Mouse (Mus musculus): ENCODE measurements around the gene Map3k7.

Map3k7 gene

GRCm38 (mm10) chr4:31963354-31964193 is at the start of gene Map3k7:
TSS of gene Map3k7 (plus strand) at chr4:31964097.
- peak; percentile 93 for DNase-seq

DNA sequence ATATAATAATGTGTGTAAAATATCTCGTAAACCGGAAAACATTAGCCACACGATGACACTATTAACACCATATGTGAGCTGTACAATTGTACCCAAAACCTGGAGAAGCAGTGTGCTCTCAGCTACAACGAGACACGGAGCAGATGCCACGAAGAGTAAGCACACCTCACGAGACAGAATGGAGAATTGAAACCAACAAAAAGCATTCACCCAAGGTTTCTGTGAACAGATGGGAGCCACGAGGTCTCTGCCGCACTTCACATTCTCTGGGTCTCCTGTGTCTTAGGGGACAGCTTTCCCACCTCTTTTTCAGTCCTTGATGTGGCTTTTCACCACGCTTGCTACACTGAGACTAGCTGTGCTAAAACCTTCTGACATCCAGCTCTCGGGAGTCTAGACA is 48.8 kb upstream of the Map3k7 start:
- no peak for DNase-seq

DNA sequence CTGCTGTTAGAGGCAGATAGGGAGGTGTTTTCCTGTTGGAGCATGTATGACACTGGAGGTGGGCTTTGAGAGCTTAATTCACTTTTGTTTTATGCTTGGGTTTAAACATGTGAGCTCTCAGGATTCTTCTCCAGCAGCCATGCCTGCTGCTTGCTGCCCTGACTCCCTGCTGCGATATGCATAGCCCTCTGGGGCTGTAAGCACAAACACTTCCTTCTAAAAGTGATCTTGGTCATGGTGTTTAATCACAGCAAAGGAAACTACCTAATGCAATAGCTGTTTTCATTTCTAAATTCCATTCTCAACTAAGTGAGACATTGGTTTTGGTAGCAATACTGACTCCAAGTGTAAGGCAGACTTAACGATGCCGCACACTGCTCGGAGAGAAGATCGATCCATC is 45.2 kb upstream of the Map3k7 start:
- no peak for DNase-seq

DNA sequence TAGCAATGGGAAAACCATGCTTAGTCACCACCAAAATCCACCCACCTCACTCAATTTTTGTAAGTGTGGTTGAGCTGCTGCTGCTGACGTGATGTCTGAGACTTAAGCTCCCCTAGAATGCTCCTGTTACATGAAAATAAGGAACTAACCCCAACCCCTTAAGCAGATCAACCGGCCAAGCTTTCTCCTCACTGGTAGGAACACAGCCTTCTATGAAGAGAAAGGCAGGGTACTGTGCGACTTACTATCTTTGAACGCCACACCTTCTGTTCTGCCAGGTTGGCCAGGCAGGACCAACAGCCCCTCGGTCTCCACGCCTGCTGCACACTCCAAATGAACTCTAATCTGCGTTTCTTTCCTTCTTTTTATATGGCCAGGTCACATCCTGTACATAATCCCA is 41.7 kb upstream of the Map3k7 start:
- no peak for DNase-seq

- no peak for DNase-seq
Measured at GRCm38 (mm10) chr4:31923437-31923836, 40.5 kb upstream of the Map3k7 start.

GRCm38 (mm10) chr4:31924301-31925185 is 39.4 kb upstream of the Map3k7 start:
- no peak for DNase-seq

DNA sequence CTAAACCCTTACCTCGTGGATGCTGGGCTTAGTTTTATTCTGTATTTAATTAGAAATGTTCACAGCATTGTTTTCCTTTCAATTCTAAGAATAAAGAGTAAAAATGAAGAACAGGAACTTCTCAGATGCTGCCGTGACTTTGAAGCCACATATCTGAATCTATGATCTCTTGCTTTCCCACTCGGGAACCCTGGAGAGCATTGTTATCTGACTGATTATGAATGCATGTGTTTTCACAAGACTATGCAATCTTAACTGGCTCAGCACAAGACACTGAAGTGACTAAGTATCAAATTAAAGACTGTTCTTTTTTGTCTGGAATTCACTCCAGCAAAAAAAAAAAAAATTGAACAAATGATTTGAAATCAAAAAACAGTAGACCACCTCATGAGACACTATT is 30.7 kb upstream of the Map3k7 start:
- no peak for DNase-seq

DNA sequence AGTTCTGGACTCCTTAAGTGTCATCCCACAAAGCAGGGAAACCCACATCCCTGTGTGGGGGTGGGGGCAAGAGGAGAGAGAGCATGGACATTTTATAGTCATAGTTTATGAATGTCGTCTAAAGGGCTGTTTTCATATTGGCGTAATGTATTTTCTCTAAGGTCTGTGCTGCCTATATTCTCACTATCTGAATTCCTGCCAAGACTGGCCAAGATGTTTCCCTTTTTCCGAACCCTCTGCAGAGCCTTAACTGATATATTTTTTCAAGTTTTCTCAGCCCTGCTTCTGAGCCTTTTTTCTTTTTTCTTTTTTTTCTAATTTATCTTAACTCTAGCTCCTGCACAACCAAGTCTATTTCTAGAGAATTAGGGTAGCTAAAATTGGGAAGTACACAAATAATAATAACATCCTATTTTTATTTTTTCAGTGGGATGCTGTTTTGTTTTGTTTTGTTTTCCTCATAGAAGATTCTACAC is 28.0 kb upstream of the Map3k7 start:
- no peak for DNase-seq

- DNase-seq: no peak
Measured at GRCm38 (mm10) chr4:31936358-31936757, 27.5 kb upstream of the Map3k7 start.

DNA sequence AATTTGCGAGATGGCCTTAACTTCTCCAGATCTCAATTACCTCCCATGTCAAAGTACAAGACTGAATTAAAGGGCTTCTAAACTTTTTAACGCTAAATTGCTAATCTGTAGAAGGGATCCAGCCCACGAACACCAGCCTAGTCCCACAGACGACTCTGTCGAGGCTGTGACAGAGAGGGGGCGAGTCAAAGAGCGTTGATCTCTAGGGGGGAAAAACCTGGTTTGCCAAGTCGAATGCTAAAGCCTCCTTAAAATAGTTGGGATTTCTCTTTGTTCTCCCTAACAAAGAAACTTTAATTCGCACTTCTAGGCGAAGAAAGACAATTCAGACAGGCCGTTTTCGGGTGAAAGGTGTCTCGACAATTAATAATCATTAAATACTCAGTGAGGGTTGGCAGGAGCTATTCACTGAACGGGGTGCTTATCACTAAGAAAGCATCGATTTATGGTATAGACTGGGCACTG is 27.0 kb upstream of the Map3k7 start:
- DNase-seq: no peak

DNA sequence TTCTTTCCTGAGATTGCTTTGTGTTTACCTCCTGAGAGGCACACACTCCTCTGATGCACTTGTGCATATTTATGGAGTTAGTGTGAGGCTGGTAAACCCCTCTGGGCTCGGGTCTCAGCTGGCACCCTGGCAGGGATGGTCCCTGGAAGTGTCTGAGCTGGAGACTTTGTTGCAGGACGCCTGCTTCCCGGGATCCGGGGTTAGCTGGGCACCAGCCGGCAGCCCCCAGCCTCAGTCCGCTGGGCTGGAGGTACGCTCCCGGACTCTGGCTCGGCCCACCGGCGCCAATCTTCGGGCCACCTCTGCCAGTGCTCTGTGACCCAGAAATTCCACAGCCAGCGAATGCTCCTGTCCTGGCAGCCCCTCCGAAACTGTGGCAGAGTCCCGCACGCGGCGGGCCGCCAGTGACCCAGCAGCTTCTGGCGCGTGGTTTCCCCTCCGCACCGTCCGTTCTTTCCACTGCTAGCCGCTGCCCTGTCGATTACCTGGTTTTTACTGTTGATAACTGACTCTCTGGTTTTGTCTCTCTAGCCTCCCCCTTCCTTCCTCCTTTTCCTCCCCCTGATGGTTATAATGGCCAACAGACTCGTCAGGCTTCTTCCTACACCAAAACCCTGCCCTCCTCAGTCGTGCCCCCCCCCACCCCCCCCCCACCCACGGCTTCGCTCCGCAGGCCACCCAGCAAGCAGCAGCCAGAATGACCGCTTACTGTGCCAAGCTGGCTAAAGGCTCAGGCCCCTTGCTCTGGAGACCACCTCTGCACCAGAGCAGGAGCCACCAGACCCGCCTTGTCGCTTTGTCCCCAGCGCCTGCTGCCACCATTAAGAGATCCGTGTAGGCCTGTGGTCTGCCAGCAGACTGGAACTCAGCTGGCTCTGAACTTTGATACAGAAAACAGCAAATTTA is 26.3 kb upstream of the Map3k7 start:
- no peak for DNase-seq

- no peak for DNase-seq
Measured at GRCm38 (mm10) chr4:31938416-31939106, 25.3 kb upstream of the Map3k7 start.

- no peak for DNase-seq
Measured at GRCm38 (mm10) chr4:31941616-31942015, 22.3 kb upstream of the Map3k7 start.

DNA sequence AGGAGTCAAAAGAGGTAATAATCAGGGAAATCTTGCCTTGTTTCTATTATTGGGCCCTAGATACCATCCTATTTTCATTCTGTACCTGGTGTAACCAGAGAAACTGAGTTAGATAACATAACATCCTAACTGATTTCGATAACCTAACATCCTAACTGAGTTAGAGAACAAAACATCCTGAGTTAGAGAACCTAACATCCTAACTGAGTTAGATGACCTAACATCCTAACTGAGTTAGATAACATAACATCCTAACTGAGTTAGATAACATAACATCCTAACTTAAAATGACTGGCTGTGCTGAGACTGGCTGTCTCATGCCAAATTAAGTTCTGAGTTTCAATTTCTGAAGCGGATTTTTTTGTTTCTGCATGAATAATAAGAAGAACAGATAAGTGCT is 20.9 kb upstream of the Map3k7 start:
- no peak for DNase-seq

- no peak for DNase-seq
Measured at GRCm38 (mm10) chr4:31964194-31964875, 438 bp downstream of the Map3k7 start.

- DNase-seq: no peak
Measured at GRCm38 (mm10) chr4:31965208-31965607, 1.3 kb downstream of the Map3k7 start.

DNA sequence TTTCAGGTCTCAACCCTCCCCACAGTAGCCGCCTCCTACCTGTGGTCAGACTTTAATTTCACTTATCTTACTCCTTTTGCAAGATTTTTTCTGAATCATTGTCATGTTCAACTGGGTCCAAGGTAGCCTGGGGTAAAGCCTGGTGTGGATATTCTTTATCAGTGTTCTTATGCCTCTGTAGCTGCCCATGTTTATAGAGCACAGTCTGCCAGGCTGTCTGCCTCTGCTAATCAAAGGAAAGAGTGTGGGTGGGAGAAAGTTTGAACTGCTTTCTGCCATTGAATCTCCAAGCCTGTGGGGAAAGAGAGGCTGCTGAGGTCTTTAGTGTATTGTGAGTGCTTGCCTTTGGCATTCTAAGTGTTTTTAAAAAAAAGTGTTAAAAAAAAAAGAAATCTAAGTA is 7.5 kb downstream of the Map3k7 start:
- DNase-seq: no peak

GRCm38 (mm10) chr4:31972181-31972580 is 8.3 kb downstream of the Map3k7 start:
- DNase-seq: peak; percentile 21

DNA sequence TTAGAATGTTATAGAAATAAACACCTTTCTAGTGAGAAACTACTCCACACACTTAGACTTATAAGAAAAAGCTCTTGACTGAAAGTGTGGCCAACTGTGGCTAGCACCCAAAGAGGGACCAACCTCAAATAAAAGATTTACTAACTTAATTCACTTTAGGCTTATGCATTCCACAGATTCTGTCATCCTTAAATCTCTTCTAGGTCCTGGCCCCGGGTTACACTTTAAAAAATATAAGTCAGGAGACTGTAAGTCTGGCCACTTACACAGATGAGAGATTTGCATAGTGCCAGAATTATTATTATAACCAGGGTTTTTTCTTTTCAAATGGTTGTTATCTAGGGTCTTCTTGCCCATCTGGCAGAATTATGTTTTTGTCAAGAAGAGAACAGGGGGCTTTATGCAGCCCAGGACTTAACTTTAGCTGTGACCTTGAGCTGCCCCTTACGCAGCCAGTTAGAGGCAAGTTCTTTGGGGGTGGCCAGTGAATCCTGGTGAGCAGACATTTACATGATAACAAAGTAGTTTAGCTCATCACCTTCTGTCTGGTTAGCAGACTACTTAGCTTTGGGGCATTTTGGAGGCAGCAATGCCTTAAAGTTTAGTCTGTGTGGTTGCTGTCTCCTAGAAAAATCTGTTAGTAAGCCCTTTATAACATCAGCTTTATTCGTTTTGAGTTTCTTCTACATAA is 11.5 kb downstream of the Map3k7 start:
- no peak for DNase-seq

DNA sequence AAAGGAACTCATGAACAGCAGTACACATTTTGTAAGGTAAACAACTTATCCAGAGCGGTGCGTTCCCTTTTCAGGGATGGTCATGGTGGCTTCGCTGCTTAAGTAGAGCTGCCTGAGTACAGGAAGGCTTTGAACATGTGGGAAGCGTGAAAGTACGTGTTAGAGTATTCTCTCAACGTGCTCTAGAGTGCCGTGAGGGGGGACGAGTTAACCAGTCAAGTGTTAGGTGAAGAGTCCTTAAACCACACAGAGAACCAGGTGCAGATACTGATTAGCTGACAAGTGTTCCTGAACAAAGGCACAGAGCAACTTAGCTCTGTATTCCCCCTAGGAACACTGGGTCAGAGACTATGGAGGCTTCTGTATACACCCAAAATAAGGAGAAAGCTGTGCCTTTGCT is 18.0 kb downstream of the Map3k7 start:
- no peak for DNase-seq

DNA sequence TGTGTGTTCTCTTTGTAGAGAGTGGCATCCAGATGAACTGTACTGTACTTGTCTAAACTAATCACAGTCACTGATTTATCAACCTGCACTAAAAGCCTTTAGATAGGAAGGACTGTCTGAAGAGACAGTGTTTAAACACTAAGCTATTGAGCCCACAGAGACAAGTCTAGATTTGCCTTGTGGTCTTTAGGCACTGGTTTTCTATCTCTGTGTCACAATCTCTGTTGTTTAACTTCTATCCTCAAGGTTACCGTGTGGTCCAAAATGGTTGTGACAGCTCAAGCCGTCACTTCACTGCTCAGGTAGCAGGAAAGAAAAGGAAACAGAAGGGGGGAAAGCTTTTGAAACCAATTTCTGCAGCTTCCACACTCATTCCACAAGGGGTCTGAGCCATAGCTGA is 29.5 kb downstream of the Map3k7 start:
- DNase-seq: no peak

All from thymus, postnatal 14 days (tissue).